Comparison of ENCODE assay signal across 16 mouse cellular contexts in genomic region chr12:44177038-44177355, GRCm38 (mm10). TPM values are rescaled to one million over a fixed set of nuclear protein-coding genes. Genes with fewer than 3 reads are reported as not detected.
DNase-seq lines count a peak whose midpoint lies in the region; ATAC-seq and TF ChIP-seq lines count a peak whose summit lies in the region.
"Had no signal": no experiment of that assay in that cellular context is flagged by ENCODE, and none has a peak within 500 bp of the region (broad histone marks: within the 10 kb centered on the region; RNA-seq: fewer than 3 reads in every experiment).

No protein-coding gene starts in this region.

- no peak for TF ChIP-seq POLR2A in lung, adult 2 months (IDR thresholded peaks at IDR 0.05; ENCODE audit: borderline replicate concordance, extremely low read depth, low read depth, low read length)

- TF ChIP-seq CTCF in lung, adult 2 months (IDR thresholded peaks at IDR 0.05; ENCODE audit: insufficient read depth, low read length): no peak

- H3K4me3 ChIP-seq in hindbrain, embryonic 12.5 days: no peak overlapping the region
- H3K4me3 ChIP-seq in midbrain, embryonic 10.5 days: no peak overlapping the region
- no peak overlapping the region for H3K4me3 ChIP-seq in intestine, embryonic 15.5 days (replicated peaks)
- H3K4me3 ChIP-seq in lung, adult 2 months (replicated peaks; ENCODE audit: extremely low read depth, low read depth, low read length): no peak overlapping the region
- H3K4me3 ChIP-seq: embryonic facial prominence, embryonic 15.5 days; left cerebral cortex, adult 2 months; lung, embryonic 15.5 days had no signal

- H3K27me3 ChIP-seq in hindbrain, embryonic 12.5 days: no peaks in the 10 kb centered on the region
- H3K27me3 ChIP-seq in midbrain, embryonic 10.5 days (ENCODE audit: low read depth, poor library complexity, severe bottlenecking): no peaks in the 10 kb centered on the region
- no peaks in the 10 kb centered on the region for H3K27me3 ChIP-seq in intestine, embryonic 15.5 days (replicated peaks)
- H3K27me3 ChIP-seq: CH12.LX; embryonic facial prominence, embryonic 15.5 days; lung, embryonic 15.5 days had no signal

- H3K9me3 ChIP-seq in hindbrain, embryonic 12.5 days (replicated peaks): no peaks in the 10 kb centered on the region
- H3K9me3 ChIP-seq in midbrain, embryonic 10.5 days (replicated peaks): no peaks in the 10 kb centered on the region
- H3K9me3 ChIP-seq in intestine, embryonic 15.5 days: no peaks in the 10 kb centered on the region
- H3K9me3 ChIP-seq: embryonic facial prominence, embryonic 15.5 days; lung, embryonic 15.5 days had no signal

- H3K4me2 ChIP-seq in hindbrain, embryonic 12.5 days (replicated peaks): 0 out of 2 replicates have a peak overlapping the region, but pooled peaks have one; percentile 36
- H3K4me2 ChIP-seq in intestine, embryonic 15.5 days (replicated peaks): no peak overlapping the region
- H3K4me2 ChIP-seq: embryonic facial prominence, embryonic 15.5 days had no signal

- WGBS in hindbrain, embryonic 12.5 days: 43% methylated on average over 2 of the region's 2 CpGs
- WGBS in midbrain, embryonic 10.5 days: 66% methylated on average over 2 of the region's 2 CpGs
- 80% methylated on average over 2 of the region's 2 CpGs for WGBS in intestine, embryonic 15.5 days
- WGBS in lung, adult 2 months: 79% methylated on average over 2 of the region's 2 CpGs

- peak; percentile 35 to 76 for DNase-seq in right cerebral cortex, postnatal 10 days (ENCODE audit: low spot score in 2 of 2)
- DNase-seq in right cerebral cortex, postnatal 4 days: no peak
- peak; percentile 17 for DNase-seq in midbrain, embryonic 10.5 days (ENCODE audit: low spot score)
- DNase-seq in telencephalon, adult 2 months (ENCODE audit: low read depth, low spot score): peak; percentile 57
- no peak for DNase-seq in lung, adult 2 months
- no peak for DNase-seq in adrenal gland, adult (ENCODE audit: inconsistent age in 2 of 2, low spot score in 1 of 2)
- DNase-seq: cerebellum, postnatal 25 days; gastrocnemius, postnatal 14 days had no signal

- H3K27ac ChIP-seq in hindbrain, embryonic 12.5 days: peak overlapping the region; percentile 74; the same call in 1 of the 2 replicates
- no peak overlapping the region for H3K27ac ChIP-seq in midbrain, embryonic 10.5 days (replicated peaks)
- H3K27ac ChIP-seq in intestine, embryonic 15.5 days: no peak overlapping the region
- H3K27ac ChIP-seq: embryonic facial prominence, embryonic 15.5 days; left cerebral cortex, adult 2 months; lung, embryonic 15.5 days had no signal

- peaks cover 13% of the 10 kb centered on the region for H3K4me1 ChIP-seq in hindbrain, embryonic 12.5 days
- H3K4me1 ChIP-seq in midbrain, embryonic 10.5 days: peaks cover 13% of the 10 kb centered on the region
- no peaks in the 10 kb centered on the region for H3K4me1 ChIP-seq in intestine, embryonic 15.5 days (replicated peaks)
- H3K4me1 ChIP-seq in lung, adult 2 months (ENCODE audit: control insufficient read depth, insufficient read depth, low read length): peaks cover 4% of the 10 kb centered on the region
- H3K4me1 ChIP-seq: embryonic facial prominence, embryonic 15.5 days had no signal

- no peak for ATAC-seq in hindbrain, embryonic 12.5 days (ENCODE audit: low FRiP score)
- no peak for ATAC-seq in intestine, embryonic 15.5 days
- ATAC-seq: inflammation-experienced regulatory T-cells, adult 6 months; Patski had no signal

- H3K9ac ChIP-seq in hindbrain, embryonic 12.5 days: no peak overlapping the region
- no peak overlapping the region for H3K9ac ChIP-seq in intestine, embryonic 15.5 days
- H3K9ac ChIP-seq: embryonic facial prominence, embryonic 15.5 days; lung, embryonic 15.5 days had no signal

- no peaks in the 10 kb centered on the region for H3K36me3 ChIP-seq in hindbrain, embryonic 12.5 days
- H3K36me3 ChIP-seq in midbrain, embryonic 10.5 days: no peaks in the 10 kb centered on the region
- H3K36me3 ChIP-seq in intestine, embryonic 15.5 days: no peaks in the 10 kb centered on the region
- H3K36me3 ChIP-seq: embryonic facial prominence, embryonic 15.5 days; lung, embryonic 15.5 days had no signal

RNA-seq across cellular contexts. Expression of gene Dnajb9, which starts 33.1 kb away (rescaled TPM):
- 31.8 and 36.1 TPM in 2 replicates for polyA plus RNA-seq in hindbrain, embryonic 12.5 days (2016; fragmentation: Nextera tagmentation; extraction: Ambion mirVana)
- polyA plus RNA-seq in midbrain, embryonic 10.5 days (2016; fragmentation: Nextera tagmentation; extraction: Ambion mirVana): 17.6 and 18.7 TPM in 2 replicates
- 25.0 and 28.3 TPM in 2 replicates for polyA plus RNA-seq in intestine, embryonic 15.5 days (2015; fragmentation: Nextera tagmentation; extraction: Ambion mirVana)
- 3.6 and 4.6 TPM in 2 replicates for polyA plus RNA-seq in lung, adult 2 months (2012; rRNA removed)

RNA-seq across cellular contexts. Expression of gene Pnpla8, which starts 44.2 kb away (rescaled TPM):
- polyA plus RNA-seq in hindbrain, embryonic 12.5 days (2016; fragmentation: Nextera tagmentation; extraction: Ambion mirVana): 97.0 and 99.1 TPM in 2 replicates
- polyA plus RNA-seq in midbrain, embryonic 10.5 days (2016; fragmentation: Nextera tagmentation; extraction: Ambion mirVana): 55.7 and 67.0 TPM in 2 replicates
- 53.8 and 57.5 TPM in 2 replicates for polyA plus RNA-seq in intestine, embryonic 15.5 days (2015; fragmentation: Nextera tagmentation; extraction: Ambion mirVana)
- polyA plus RNA-seq in lung, adult 2 months (2012; rRNA removed): 9.7 and 17.3 TPM in 2 replicates

Comparison
In these comparisons a context has a peak if more than half of its experiments do, and no peak if none do; other contexts are left out.
1. DNase-seq: peak in right cerebral cortex, postnatal 10 days (2 of 2), midbrain, embryonic 10.5 days (single experiment) and telencephalon, adult 2 months (single experiment); none in right cerebral cortex, postnatal 4 days (single experiment), lung, adult 2 months (single experiment) and adrenal gland, adult (0 of 2).